Mouse (Mus musculus): ENCODE measurements around the gene 1700025C18Rik. TPM values are rescaled to one million over a fixed set of nuclear protein-coding genes. Genes with fewer than 3 reads are reported as not detected.

1700025C18Rik gene
- polyA plus RNA-seq, 1 experiment = not detected

DNA sequence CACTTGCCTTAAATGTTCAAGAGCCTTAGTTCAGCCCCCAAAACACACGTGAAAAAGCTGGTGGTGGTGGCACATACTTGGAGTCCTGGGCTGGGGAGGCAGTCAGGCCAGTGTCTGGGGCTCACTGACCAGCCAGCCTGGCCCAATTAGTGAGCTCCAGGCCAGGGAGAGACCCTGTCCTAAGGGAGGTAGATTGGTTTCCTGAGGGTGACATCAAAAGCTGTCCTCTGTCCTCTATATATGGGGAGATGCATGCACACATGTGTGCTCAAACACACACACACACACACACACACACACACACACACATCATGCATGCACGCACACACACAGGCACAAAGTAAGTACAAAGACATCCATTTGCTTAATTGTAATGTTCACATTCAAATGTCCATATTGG, 46.8 kb downstream of the 1700025C18Rik start:
- H3K27ac ChIP-seq (ENCODE audit: insufficient read depth, low read length) = no peak overlapping the region

DNA sequence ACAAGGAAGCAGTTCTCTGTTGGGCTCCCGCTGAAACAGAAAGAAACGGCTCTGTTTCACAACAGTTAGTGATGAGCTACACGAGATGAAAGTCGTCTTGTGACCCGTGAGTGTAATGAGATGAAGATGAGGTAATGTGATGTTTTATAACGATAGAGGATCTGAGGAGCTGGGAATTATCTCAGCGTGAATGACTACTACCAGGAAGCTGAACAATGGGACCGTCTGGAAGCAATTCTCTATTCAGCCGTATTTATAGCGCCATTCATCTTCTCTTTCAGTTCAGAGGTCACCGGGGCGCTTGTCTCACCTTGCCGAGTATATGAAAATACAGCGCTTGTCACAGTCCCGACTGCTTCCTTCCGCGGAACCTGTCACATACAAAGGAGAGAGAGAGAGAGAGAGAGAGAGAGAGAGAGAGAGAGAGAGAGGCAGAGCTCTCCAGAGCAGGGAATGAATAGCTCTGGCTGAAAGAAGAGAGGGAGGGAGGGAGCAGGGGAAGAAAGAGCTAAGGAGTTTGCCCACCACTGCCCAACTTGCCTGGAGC, 47.4 kb downstream of the 1700025C18Rik start:
- H3K4me1 ChIP-seq (ENCODE audit: control insufficient read depth, insufficient read depth, low read length) = no peaks in the 10 kb centered on the region
- H3K4me3 ChIP-seq (ENCODE audit: insufficient read depth, low read length) = no peak overlapping the region
- no peak overlapping the region for H3K27ac ChIP-seq (ENCODE audit: insufficient read depth, low read length)
- TF ChIP-seq POLR2A (IDR thresholded peaks at IDR 0.05; ENCODE audit: low read depth, low read length) (no peak), CTCF (IDR thresholded peaks at IDR 0.05; ENCODE audit: borderline replicate concordance, insufficient read depth, low read length) (no peak)

More for the DNA sequence above, 46.8 kb downstream of the 1700025C18Rik start:
- no peaks in the 10 kb centered on the region for H3K4me1 ChIP-seq (ENCODE audit: control insufficient read depth, insufficient read depth, low read length)
- no peak overlapping the region for H3K4me3 ChIP-seq (ENCODE audit: insufficient read depth, low read length)
- TF ChIP-seq POLR2A (IDR thresholded peaks at IDR 0.05; ENCODE audit: low read depth, low read length) (no peak), CTCF (IDR thresholded peaks at IDR 0.05; ENCODE audit: borderline replicate concordance, insufficient read depth, low read length) (no peak)

DNA sequence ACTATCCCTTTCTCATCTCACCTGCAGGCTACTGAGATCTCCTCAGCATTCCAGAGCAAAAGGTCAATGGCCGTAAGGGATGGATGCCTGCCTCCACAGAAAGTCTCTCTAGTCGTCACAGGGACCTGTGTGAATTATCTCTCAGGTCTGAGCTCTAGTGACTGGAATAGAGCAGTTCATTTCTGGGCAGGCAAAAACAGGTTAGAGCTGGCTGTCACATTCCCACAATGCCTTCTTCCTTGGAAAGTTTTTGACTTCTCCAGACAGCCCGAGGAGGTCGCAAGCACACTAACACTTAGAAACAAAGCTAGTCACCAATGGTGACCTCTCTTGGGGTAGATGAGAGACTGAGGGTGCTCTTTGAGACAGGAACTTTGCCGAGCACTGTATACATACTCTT, 48.4 kb downstream of the 1700025C18Rik start:
- H3K4me3 ChIP-seq (ENCODE audit: insufficient read depth, low read length) = no peak overlapping the region
- no peak overlapping the region for H3K27ac ChIP-seq (ENCODE audit: insufficient read depth, low read length)
- no peaks in the 10 kb centered on the region for H3K4me1 ChIP-seq (ENCODE audit: control insufficient read depth, insufficient read depth, low read length)
- TF ChIP-seq POLR2A (IDR thresholded peaks at IDR 0.05; ENCODE audit: low read depth, low read length) (no peak), CTCF (IDR thresholded peaks at IDR 0.05; ENCODE audit: borderline replicate concordance, insufficient read depth, low read length) (no peak)

DNA sequence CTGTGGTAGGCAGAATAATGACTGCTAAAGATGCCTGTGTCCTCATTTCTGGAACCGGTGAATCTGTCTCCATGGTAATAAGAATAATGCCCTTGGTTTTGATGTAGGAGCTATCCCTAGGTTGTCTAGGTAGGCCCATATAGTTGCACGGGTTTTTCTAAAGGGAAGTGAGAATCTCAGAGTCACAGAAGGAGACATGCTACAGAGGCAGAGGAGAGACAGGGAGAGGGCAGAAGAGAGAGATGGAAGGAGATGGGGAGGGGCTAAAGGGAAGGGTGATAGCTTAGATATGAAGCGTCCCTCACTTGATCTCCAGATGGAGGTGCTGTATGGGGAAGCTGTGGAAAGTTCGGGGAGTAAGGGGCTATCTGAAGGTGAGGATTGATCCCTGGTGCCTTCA, 53.1 kb downstream of the 1700025C18Rik start:
- Histone ChIP-seq H3K27ac (ENCODE audit: insufficient read depth, low read length) (no peak overlapping the region), H3K4me1 (ENCODE audit: control insufficient read depth, insufficient read depth, low read length) (peaks cover 4% of the 10 kb centered on the region), H3K4me3 (ENCODE audit: insufficient read depth, low read length) (no peak overlapping the region)
- TF ChIP-seq POLR2A (IDR thresholded peaks at IDR 0.05; ENCODE audit: low read depth, low read length) (no peak), CTCF (IDR thresholded peaks at IDR 0.05; ENCODE audit: borderline replicate concordance, insufficient read depth, low read length) (no peak)

DNA sequence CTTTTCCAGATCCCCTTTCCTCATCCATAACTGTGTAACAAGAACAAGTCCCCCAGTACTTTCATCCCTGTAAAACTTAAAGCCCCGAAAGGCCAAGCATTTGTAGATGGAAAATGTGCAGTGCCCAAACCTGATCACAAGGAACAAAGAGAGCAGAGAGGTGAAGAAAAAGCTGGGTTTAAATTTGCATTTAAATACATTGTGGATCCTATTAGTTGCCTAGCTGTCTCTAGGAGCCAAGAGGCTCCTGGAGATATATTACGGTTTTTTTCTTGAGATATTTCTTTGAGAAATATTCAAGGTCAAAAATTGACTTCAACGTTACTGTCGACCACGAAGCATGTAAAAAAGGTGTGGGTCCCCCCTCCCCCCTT, 55.5 kb downstream of the 1700025C18Rik start:
- TF ChIP-seq CTCF (IDR thresholded peaks at IDR 0.05; ENCODE audit: borderline replicate concordance, insufficient read depth, low read length) (no peak), POLR2A (IDR thresholded peaks at IDR 0.05; ENCODE audit: low read depth, low read length) (no peak)
- Histone ChIP-seq H3K4me1 (ENCODE audit: control insufficient read depth, insufficient read depth, low read length) (peaks cover 4% of the 10 kb centered on the region), H3K4me3 (ENCODE audit: insufficient read depth, low read length) (peak overlapping the region; percentile 32; the same call in 1 of the 2 replicates), H3K27ac (ENCODE audit: insufficient read depth, low read length) (no peak overlapping the region)

DNA sequence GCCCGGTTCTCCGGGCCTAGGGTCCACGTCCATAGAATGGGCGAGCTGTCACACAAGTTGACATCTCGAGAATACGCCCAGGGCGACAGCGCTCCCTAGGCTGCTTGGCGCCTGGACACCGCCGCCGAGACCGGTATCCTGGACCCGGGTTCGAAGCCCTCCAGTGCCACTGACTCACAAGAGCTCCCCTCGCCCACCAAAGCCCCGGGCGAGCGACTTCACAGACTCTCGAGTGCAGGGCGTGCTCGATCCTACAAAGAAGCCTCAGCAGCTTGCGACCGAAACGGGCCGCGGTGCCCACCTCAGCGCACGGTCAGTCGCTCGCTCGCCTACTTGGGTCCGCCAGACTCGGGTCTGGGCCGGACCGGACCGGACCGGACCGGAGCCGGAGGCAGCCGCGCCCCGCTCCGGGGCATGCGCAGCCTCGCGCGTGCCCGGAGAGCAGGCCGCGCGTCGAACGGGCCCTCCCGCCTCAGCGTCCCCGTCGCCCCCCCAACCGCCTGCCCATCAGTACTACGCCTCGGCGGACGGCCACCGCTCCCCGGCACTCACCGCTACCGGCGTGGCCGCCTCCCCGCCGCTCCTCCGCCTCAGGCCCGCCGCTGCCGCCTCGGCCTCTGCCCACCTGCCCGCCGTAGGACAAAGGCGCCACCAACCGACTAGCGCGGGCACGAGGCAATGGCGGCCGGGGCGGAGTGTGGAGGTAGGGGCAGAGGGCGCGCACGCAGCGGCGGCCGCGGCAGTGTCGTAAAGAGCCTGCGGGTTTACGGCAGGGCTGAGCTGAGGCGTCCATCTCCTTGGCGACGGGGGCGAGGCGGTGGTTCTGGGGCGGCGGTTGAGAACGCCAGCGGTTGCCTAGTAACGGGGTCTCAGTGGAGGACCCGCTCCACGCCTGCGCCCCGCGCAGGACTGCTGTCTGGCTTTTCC, 56.2 kb downstream of the 1700025C18Rik start, which contains the start of gene Ncoa5:
TSS of gene Ncoa5 (minus strand) at position 737 of the 927 bp plus-strand sequence.
- Histone ChIP-seq H3K4me3 (ENCODE audit: insufficient read depth, low read length) (peak within 1 kb of the TSS; percentile 96), H3K27ac (ENCODE audit: insufficient read depth, low read length) (0 out of 2 replicates have a peak within 1 kb of the TSS, but pooled peaks have one; percentile 5), H3K4me1 (ENCODE audit: control insufficient read depth, insufficient read depth, low read length) (peaks cover 4% of the 10 kb centered on the region)
- TF ChIP-seq POLR2A (IDR thresholded peaks at IDR 0.05; ENCODE audit: low read depth, low read length) (peak; percentile 81), CTCF (IDR thresholded peaks at IDR 0.05; ENCODE audit: borderline replicate concordance, insufficient read depth, low read length) (no peak)

DNA sequence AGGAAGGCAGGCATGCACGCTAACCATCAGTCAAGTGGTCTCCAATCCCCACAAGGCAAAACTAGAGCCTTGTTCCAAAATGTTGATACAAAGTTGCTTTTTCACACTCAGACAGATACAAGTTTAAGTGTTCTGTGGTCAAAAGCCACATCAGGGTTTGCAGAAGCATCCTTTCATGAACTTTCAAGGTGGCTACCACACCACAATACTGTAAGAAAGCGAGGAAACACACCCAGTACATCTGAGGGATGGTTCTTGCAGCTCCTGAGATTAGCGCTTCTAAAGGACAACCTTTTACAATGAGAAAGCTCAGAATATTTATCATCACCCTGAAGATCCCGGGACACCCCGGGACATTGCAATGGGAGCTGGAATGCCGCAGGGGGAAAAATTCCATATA, 57.2 kb downstream of the 1700025C18Rik start:
- TF ChIP-seq CTCF (IDR thresholded peaks at IDR 0.05; ENCODE audit: borderline replicate concordance, insufficient read depth, low read length) (no peak), POLR2A (IDR thresholded peaks at IDR 0.05; ENCODE audit: low read depth, low read length) (no peak)
- Histone ChIP-seq H3K4me1 (ENCODE audit: control insufficient read depth, insufficient read depth, low read length) (peaks cover 4% of the 10 kb centered on the region), H3K4me3 (ENCODE audit: insufficient read depth, low read length) (peak overlapping the region; percentile 96), H3K27ac (ENCODE audit: insufficient read depth, low read length) (no peak overlapping the region)

DNA sequence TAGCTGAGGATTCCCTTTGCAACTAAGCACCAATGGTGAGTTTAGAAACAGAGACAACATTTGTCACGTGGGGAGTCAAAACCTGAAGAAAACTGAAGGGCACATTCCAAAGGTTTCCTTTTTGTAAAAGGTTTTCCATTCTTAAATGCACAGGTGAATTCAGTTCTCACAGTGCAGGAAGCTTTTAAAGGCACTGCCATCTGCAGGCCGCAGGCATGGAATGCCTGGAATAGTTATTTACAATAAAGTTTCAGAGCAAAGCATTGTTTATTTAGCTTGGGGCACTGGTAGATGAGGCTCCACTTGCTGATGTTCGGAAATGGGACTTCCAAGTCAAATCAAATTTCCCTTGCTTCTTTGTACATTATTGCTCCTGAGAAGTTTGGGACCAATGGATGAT, 58.0 kb downstream of the 1700025C18Rik start:
- Histone ChIP-seq H3K4me3 (ENCODE audit: insufficient read depth, low read length) (no peak overlapping the region), H3K27ac (ENCODE audit: insufficient read depth, low read length) (no peak overlapping the region), H3K4me1 (ENCODE audit: control insufficient read depth, insufficient read depth, low read length) (peaks cover 4% of the 10 kb centered on the region)
- TF ChIP-seq POLR2A (IDR thresholded peaks at IDR 0.05; ENCODE audit: low read depth, low read length) (no peak), CTCF (IDR thresholded peaks at IDR 0.05; ENCODE audit: borderline replicate concordance, insufficient read depth, low read length) (no peak)

Other genes starting within 250 kb of the 1700025C18Rik start
- 26.5 and 39.5 TPM in 2 replicates for gene Pltp, start 233.0 kb downstream of the 1700025C18Rik start, polyA plus RNA-seq (2011; ENCODE audit: insufficient read length, low read depth, missing spikeins)
- gene Pcif1, start 211.4 kb downstream of the 1700025C18Rik start, polyA plus RNA-seq (2011; ENCODE audit: insufficient read length, low read depth, missing spikeins) = 18.2 and 18.3 TPM in 2 replicates
- 11.0 and 11.9 TPM in 2 replicates for gene Zfp335, start 179.0 kb downstream of the 1700025C18Rik start, polyA plus RNA-seq (2011; ENCODE audit: insufficient read length, low read depth, missing spikeins)
- 8.0 and 8.1 TPM in 2 replicates for gene Mmp9, start 150.0 kb downstream of the 1700025C18Rik start, polyA plus RNA-seq (2011; ENCODE audit: insufficient read length, low read depth, missing spikeins)
- 0.55 and 1.4 TPM in 2 replicates for gene Slc12a5, start 129.9 kb downstream of the 1700025C18Rik start, polyA plus RNA-seq (2011; ENCODE audit: insufficient read length, low read depth, missing spikeins)
- 28.4 and 33.5 TPM in 2 replicates for gene Ncoa5, start 55.9 kb downstream of the 1700025C18Rik start, polyA plus RNA-seq (2011; ENCODE audit: insufficient read length, low read depth, missing spikeins)
- 1.2 and 2.0 TPM in 2 replicates for gene Cd40, start 35.1 kb downstream of the 1700025C18Rik start, polyA plus RNA-seq (2011; ENCODE audit: insufficient read length, low read depth, missing spikeins)
- gene Cdh22, start 144.1 kb upstream of the 1700025C18Rik start, polyA plus RNA-seq (2011; ENCODE audit: insufficient read length, low read depth, missing spikeins) = not detected in 2 replicates
- gene Slc35c2, start 197.1 kb upstream of the 1700025C18Rik start, polyA plus RNA-seq (2011; ENCODE audit: insufficient read length, low read depth, missing spikeins) = 35.8 and 40.8 TPM in 2 replicates
- 57.5 and 66.3 TPM in 2 replicates for gene Elmo2, start 235.7 kb upstream of the 1700025C18Rik start, polyA plus RNA-seq (2011; ENCODE audit: insufficient read length, low read depth, missing spikeins)

Data from embryonic fibroblast, embryonic 13.5 days (primary cell).